Mouse (Mus musculus): ENCODE data around the gene Cnp.

Cnp gene

DNA sequence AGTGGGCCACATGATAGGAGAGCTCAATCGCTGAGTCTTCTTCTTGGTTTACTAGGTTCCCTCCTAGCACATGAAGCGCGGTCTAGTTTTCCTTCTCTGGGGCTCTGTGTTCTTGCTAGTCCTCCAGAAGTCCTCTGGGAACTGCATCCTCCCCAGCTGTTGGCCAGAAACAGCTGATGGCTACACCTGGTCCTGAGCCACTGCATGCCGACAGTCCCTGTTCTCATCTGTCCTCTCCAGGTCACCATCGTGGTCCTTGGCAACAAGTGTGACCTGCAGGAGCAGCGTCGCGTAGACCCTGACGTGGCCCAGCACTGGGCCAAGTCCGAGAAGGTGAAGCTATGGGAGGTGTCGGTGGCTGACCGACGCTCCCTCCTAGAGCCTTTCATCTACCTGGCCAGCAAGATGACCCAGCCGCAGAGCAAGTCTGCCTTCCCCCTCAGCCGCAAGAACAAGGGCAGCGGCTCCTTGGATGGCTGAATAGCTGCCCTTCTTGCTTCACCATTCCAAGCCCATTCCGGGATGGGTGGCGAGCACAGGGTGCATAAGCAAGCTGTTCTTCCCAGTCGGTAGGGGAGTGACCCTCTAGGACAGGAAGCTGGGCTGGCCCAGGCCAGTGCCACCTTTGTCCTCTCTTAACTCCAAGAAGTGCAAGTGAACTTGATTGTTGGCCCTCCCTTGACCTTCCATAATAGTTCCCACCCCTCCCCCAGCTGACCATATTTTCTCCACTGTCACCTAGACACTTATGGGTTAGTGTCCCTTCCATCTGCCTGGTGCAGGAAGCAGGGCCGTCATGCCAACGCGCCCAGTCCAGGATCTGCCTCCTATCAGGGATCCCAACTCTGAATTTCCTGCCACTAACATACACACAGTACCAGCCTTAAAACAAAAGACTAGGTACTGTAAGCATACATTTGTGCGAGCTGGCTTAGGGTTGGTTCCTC lies 51.3 kb downstream of the Cnp start:
- DNase-seq, result no peak

- peak; percentile 75 for DNase-seq
These were observed 52.0 kb downstream of the Cnp start for GRCm38 (mm10) chr11:100626701-100627195.

- DNase-seq, result no peak
These were observed 53.4 kb downstream of the Cnp start for GRCm38 (mm10) chr11:100628056-100628455.

- no peak for DNase-seq
These were observed 54.2 kb downstream of the Cnp start for GRCm38 (mm10) chr11:100628862-100629352.

GRCm38 (mm10) chr11:100634530-100634929 lies 59.8 kb downstream of the Cnp start:
- no peak for DNase-seq

GRCm38 (mm10) chr11:100640159-100640906 lies 65.6 kb downstream of the Cnp start:
- DNase-seq, result peak; percentile 84

Data from embryo, embryonic 11 days (tissue).